ENCODE assay signal across 7 mouse cellular contexts in genomic region chr2:155728742-155729141, GRCm38 (mm10). TPM values are rescaled to one million over a fixed set of nuclear protein-coding genes. Genes with fewer than 3 reads are reported as not detected.
DNase-seq lines count a peak whose midpoint lies in the region; ATAC-seq and TF ChIP-seq lines count a peak whose summit lies in the region.

No protein-coding gene starts in this region.

- 0 out of 2 replicates have a peak, but pooled peaks cover 2% of the 10 kb centered on the region for H3K36me3 ChIP-seq in embryonic facial prominence, embryonic 14.5 days (ENCODE audit: control insufficient read depth, insufficient read depth, low read length)
- H3K36me3 ChIP-seq in intestine, embryonic 16.5 days (ENCODE audit: control insufficient read depth, insufficient read depth, low read length) = no peaks in the 10 kb centered on the region
- H3K36me3 ChIP-seq in neural tube, embryonic 15.5 days = peaks cover 13% of the 10 kb centered on the region; the same call in 1 of the 2 replicates

- peak overlapping the region; percentile 97 for H3K4me3 ChIP-seq in lung, adult 2 months (replicated peaks; ENCODE audit: extremely low read depth, low read depth, low read length)
- H3K4me3 ChIP-seq in embryonic facial prominence, embryonic 14.5 days (ENCODE audit: low read depth, low read length) = peak overlapping the region; percentile 77
- H3K4me3 ChIP-seq in intestine, embryonic 16.5 days (ENCODE audit: low read length) = peak overlapping the region; percentile 88
- H3K4me3 ChIP-seq in neural tube, embryonic 15.5 days (replicated peaks) = peak overlapping the region; percentile 95

- no peak for ATAC-seq in embryonic facial prominence, embryonic 14.5 days (ENCODE audit: low read depth)
- no peak; the same call in 1 of the 2 replicates for ATAC-seq in intestine, embryonic 16.5 days
- 0 out of 2 replicates have a peak, but pooled peaks have one; percentile 22 for ATAC-seq in neural tube, embryonic 15.5 days (ENCODE audit: low FRiP score)
- ATAC-seq in megakaryocyte progenitor cell, adult 5-6 weeks (replicated peaks; ENCODE audit: poor library complexity) = no peak

- no peak overlapping the region for H3K27ac ChIP-seq in embryonic facial prominence, embryonic 14.5 days (replicated peaks; ENCODE audit: low read depth, low read length)
- H3K27ac ChIP-seq in intestine, embryonic 16.5 days (ENCODE audit: low read length) = peak overlapping the region; percentile 4; the same call in 1 of the 2 replicates
- H3K27ac ChIP-seq in neural tube, embryonic 15.5 days (replicated peaks) = peak overlapping the region; percentile 80

- no peak for DNase-seq in lung, adult 2 months
- no peak for DNase-seq in lung, postnatal 4 days
- DNase-seq in embryonic facial prominence, embryonic 14.5 days (ENCODE audit: low spot score) = no peak
- DNase-seq in right cerebral cortex, postnatal 14 days = no peak

- TF ChIP-seq CTCF in lung, adult 2 months (IDR thresholded peaks at IDR 0.05; ENCODE audit: insufficient read depth, low read length) = no peak

- peak overlapping the region; percentile 72 for H3K9ac ChIP-seq in embryonic facial prominence, embryonic 14.5 days (ENCODE audit: low read depth, low read length)
- peak overlapping the region; percentile 84 for H3K9ac ChIP-seq in intestine, embryonic 16.5 days (ENCODE audit: low read depth, low read length)
- peak overlapping the region; percentile 90 for H3K9ac ChIP-seq in neural tube, embryonic 15.5 days (replicated peaks)

- H3K4me1 ChIP-seq in lung, adult 2 months (ENCODE audit: control insufficient read depth, insufficient read depth, low read length) = peaks cover 5% of the 10 kb centered on the region
- H3K4me1 ChIP-seq in embryonic facial prominence, embryonic 14.5 days (ENCODE audit: control insufficient read depth, insufficient read depth, low read length) = peaks cover 7% of the 10 kb centered on the region
- peaks cover 10% of the 10 kb centered on the region; the same call in 1 of the 2 replicates for H3K4me1 ChIP-seq in intestine, embryonic 16.5 days (ENCODE audit: control insufficient read depth, insufficient read depth, low read length)
- peaks cover 18% of the 10 kb centered on the region for H3K4me1 ChIP-seq in neural tube, embryonic 15.5 days

- WGBS in lung, adult 2 months = 3% methylated on average over 15 of the region's 15 CpGs
- 8% methylated on average over 15 of the region's 15 CpGs for WGBS in embryonic facial prominence, embryonic 14.5 days
- 5% methylated on average over 15 of the region's 15 CpGs for WGBS in intestine, embryonic 16.5 days
- 5% methylated on average over 15 of the region's 15 CpGs for WGBS in neural tube, embryonic 15.5 days

- H3K27me3 ChIP-seq in embryonic facial prominence, embryonic 14.5 days (replicated peaks; ENCODE audit: control insufficient read depth, insufficient read depth, low read length) = no peaks in the 10 kb centered on the region
- H3K27me3 ChIP-seq in intestine, embryonic 16.5 days (replicated peaks; ENCODE audit: control insufficient read depth, insufficient read depth, low read length) = no peaks in the 10 kb centered on the region
- no peaks in the 10 kb centered on the region for H3K27me3 ChIP-seq in neural tube, embryonic 15.5 days (replicated peaks)

- TF ChIP-seq POLR2A in lung, adult 2 months (IDR thresholded peaks at IDR 0.05; ENCODE audit: borderline replicate concordance, extremely low read depth, low read depth, low read length) = no peak

- H3K9me3 ChIP-seq in embryonic facial prominence, embryonic 14.5 days (ENCODE audit: control insufficient read depth, low read length) = no peaks in the 10 kb centered on the region
- H3K9me3 ChIP-seq in intestine, embryonic 16.5 days (ENCODE audit: control insufficient read depth, low read length) = no peaks in the 10 kb centered on the region
- no peaks in the 10 kb centered on the region for H3K9me3 ChIP-seq in neural tube, embryonic 15.5 days (replicated peaks)

- H3K4me2 ChIP-seq in embryonic facial prominence, embryonic 14.5 days (ENCODE audit: low read depth, low read length) = peak overlapping the region; percentile 96
- peak overlapping the region; percentile 88 for H3K4me2 ChIP-seq in intestine, embryonic 16.5 days (ENCODE audit: low read depth, low read length)
- H3K4me2 ChIP-seq in neural tube, embryonic 15.5 days = peak overlapping the region; percentile 95

RNA-seq across cellular contexts. Expression of gene Edem2, which starts 0.5 kb away (rescaled TPM):
- 50.3 and 61.0 TPM in 2 replicates for polyA plus RNA-seq in lung, adult 2 months (2012; rRNA removed)
- 34.0 and 35.2 TPM in 2 replicates for polyA plus RNA-seq in embryonic facial prominence, embryonic 14.5 days (2014; fragmentation: Nextera tagmentation; extraction: Ambion mirVana)
- polyA plus RNA-seq in intestine, embryonic 16.5 days (2015; fragmentation: Nextera tagmentation; extraction: Ambion mirVana) = 85.7 and 94.6 TPM in 2 replicates
- 40.1 and 43.4 TPM in 2 replicates for polyA plus RNA-seq in neural tube, embryonic 15.5 days (2015; fragmentation: Nextera tagmentation; extraction: Ambion mirVana)
- 47.1 and 55.0 TPM in 2 replicates for total RNA-seq in megakaryocyte progenitor cell, adult 5-6 weeks (2015)
- 58.2 and 70.9 TPM in 2 replicates for total RNA-seq in megakaryocyte progenitor cell, adult 5-6 weeks (2017)

RNA-seq across cellular contexts. Expression of gene Gm17581, which starts 6.9 kb away (rescaled TPM):
- polyA plus RNA-seq in lung, adult 2 months (2012; rRNA removed) = not detected in 2 replicates
- not detected in 2 replicates for polyA plus RNA-seq in embryonic facial prominence, embryonic 14.5 days (2014; fragmentation: Nextera tagmentation; extraction: Ambion mirVana)
- not detected in 2 replicates for polyA plus RNA-seq in intestine, embryonic 16.5 days (2015; fragmentation: Nextera tagmentation; extraction: Ambion mirVana)
- polyA plus RNA-seq in neural tube, embryonic 15.5 days (2015; fragmentation: Nextera tagmentation; extraction: Ambion mirVana) = not detected in 2 replicates
- not detected in 2 replicates for total RNA-seq in megakaryocyte progenitor cell, adult 5-6 weeks (2015)
- total RNA-seq in megakaryocyte progenitor cell, adult 5-6 weeks (2017) = not detected in 2 replicates

RNA-seq across cellular contexts. Expression of gene Procr, which starts 22.2 kb away (rescaled TPM):
- polyA plus RNA-seq in lung, adult 2 months (2012; rRNA removed) = 3.2 and 4.5 TPM in 2 replicates
- polyA plus RNA-seq in embryonic facial prominence, embryonic 14.5 days (2014; fragmentation: Nextera tagmentation; extraction: Ambion mirVana) = 8.1 and 9.1 TPM in 2 replicates
- 20.4 and 20.8 TPM in 2 replicates for polyA plus RNA-seq in intestine, embryonic 16.5 days (2015; fragmentation: Nextera tagmentation; extraction: Ambion mirVana)
- 4.2 and 5.0 TPM in 2 replicates for polyA plus RNA-seq in neural tube, embryonic 15.5 days (2015; fragmentation: Nextera tagmentation; extraction: Ambion mirVana)
- total RNA-seq in megakaryocyte progenitor cell, adult 5-6 weeks (2015) = 0.89 TPM in 1 of 2 replicates, not detected in the other
- total RNA-seq in megakaryocyte progenitor cell, adult 5-6 weeks (2017) = 3.1 and 6.1 TPM in 2 replicates

RNA-seq across cellular contexts. Expression of gene Trpc4ap, which starts 36.6 kb away (rescaled TPM):
- 140 and 145 TPM in 2 replicates for polyA plus RNA-seq in lung, adult 2 months (2012; rRNA removed)
- 131 and 147 TPM in 2 replicates for polyA plus RNA-seq in embryonic facial prominence, embryonic 14.5 days (2014; fragmentation: Nextera tagmentation; extraction: Ambion mirVana)
- polyA plus RNA-seq in intestine, embryonic 16.5 days (2015; fragmentation: Nextera tagmentation; extraction: Ambion mirVana) = 99.3 and 103 TPM in 2 replicates
- 153 and 157 TPM in 2 replicates for polyA plus RNA-seq in neural tube, embryonic 15.5 days (2015; fragmentation: Nextera tagmentation; extraction: Ambion mirVana)
- total RNA-seq in megakaryocyte progenitor cell, adult 5-6 weeks (2015) = 59.0 and 62.9 TPM in 2 replicates
- total RNA-seq in megakaryocyte progenitor cell, adult 5-6 weeks (2017) = 73.1 and 89.6 TPM in 2 replicates

RNA-seq across cellular contexts. Expression of gene Mmp24, which starts 46.4 kb away (rescaled TPM):
- 0.03 and 0.06 TPM in 2 replicates for polyA plus RNA-seq in lung, adult 2 months (2012; rRNA removed)
- 0.51 TPM in 2 replicates for polyA plus RNA-seq in embryonic facial prominence, embryonic 14.5 days (2014; fragmentation: Nextera tagmentation; extraction: Ambion mirVana)
- polyA plus RNA-seq in intestine, embryonic 16.5 days (2015; fragmentation: Nextera tagmentation; extraction: Ambion mirVana) = 0.18 and 0.21 TPM in 2 replicates
- polyA plus RNA-seq in neural tube, embryonic 15.5 days (2015; fragmentation: Nextera tagmentation; extraction: Ambion mirVana) = 13.6 and 16.2 TPM in 2 replicates
- not detected in 2 replicates for total RNA-seq in megakaryocyte progenitor cell, adult 5-6 weeks (2015)
- under 0.01 TPM in 1 of 2 replicates, not detected in the other for total RNA-seq in megakaryocyte progenitor cell, adult 5-6 weeks (2017)
